Mouse (Mus musculus) hindbrain, embryonic 14.5 days (tissue): ENCODE measurements around the gene Gimap7. TPM values are rescaled to one million over a fixed set of nuclear protein-coding genes. Genes with fewer than 3 reads are reported as not detected.
"Not testable (repeated sequence)": the region's sequence is repeated elsewhere in the genome, so short reads cannot be mapped to it uniquely, and the experiment has no call there.

ENCODE experiments used
- ATAC-seq: fragments of 200-750 bp; cut with Nextera tagmentation; 2 replicates; pipeline ENCODE4 v1.8.0; 2017; ENCODE audit warnings: moderate number of reproducible peaks, mild to moderate bottlenecking, moderate TSS enrichment, moderate library complexity; ENCODE audit not compliant: low FRiP score
- DNase-seq: peaks from one replicate; pipeline ENCODE4 v3.0.0-alpha.2; 2015; ENCODE audit warnings: low spot score
- H3K27ac ChIP-seq: fragments of 300-500 bp; sonication (generic); 2 replicates; pipeline ENCODE4 v1.5.1; 2014; ENCODE audit warnings: mild to moderate bottlenecking, moderate library complexity
- H3K27me3 ChIP-seq: fragments of 300-500 bp; sonication (generic); 2 replicates; pipeline ENCODE4 v1.6.1; 2014; ENCODE audit warnings: mild to moderate bottlenecking, low read length, mixed read lengths; ENCODE audit not compliant: control insufficient read depth, insufficient read depth
- H3K36me3 ChIP-seq: fragments of 300-500 bp; sonication (generic); replicated peaks from 2 replicates; pipeline ENCODE4 v1.6.1; 2014; ENCODE audit not compliant: control insufficient read depth, insufficient read depth
- H3K4me1 ChIP-seq: fragments of 300-500 bp; sonication (generic); replicated peaks from 2 replicates; pipeline ENCODE4 v1.6.1; 2014; ENCODE audit warnings: antibody characterized with exemption, low read length, mixed read lengths; ENCODE audit not compliant: control insufficient read depth, insufficient read depth
- H3K4me2 ChIP-seq: fragments of 300-500 bp; sonication (generic); replicated peaks from 2 replicates; pipeline ENCODE4 v1.6.1; 2014; ENCODE audit warnings: mild to moderate bottlenecking, moderate library complexity
- H3K4me3 ChIP-seq: fragments of 300-500 bp; sonication (generic); replicated peaks from 2 replicates; pipeline ENCODE4 v1.5.1; 2014; ENCODE audit warnings: mild to moderate bottlenecking, low read length
- H3K9ac ChIP-seq: fragments of 300-500 bp; sonication (generic); 2 replicates; pipeline ENCODE4 v1.6.1; 2014
- H3K9me3 ChIP-seq: fragments of 300-500 bp; sonication (generic); 2 replicates; pipeline ENCODE4 v1.6.1; 2016; ENCODE audit warnings: low read length; ENCODE audit not compliant: control insufficient read depth
- WGBS: fragments of 180-500 bp; shearing (Covaris S2); extraction: QIAGEN DNeasy Blood & Tissue Kit; methylation state at CpG from one replicate; pipeline ENCODE4 v1.1.7; 2014; 5-methylcytosine and 5-hydroxymethylcytosine counted together
- polyA plus RNA-seq: library from polyadenylated mRNA; unstranded; fragments of >200 nt; fragmentation: Nextera tagmentation; extraction: Ambion mirVana; gene quantifications from 2 replicates; pipeline ENCODE4 v1.2.1, GENCODE M21; 2014

Gene Gimap7
- polyA plus RNA-seq, 1 experiment from 2014 or later = not detected

- ATAC-seq (no peak), DNase-seq (no peak)
- Histone ChIP-seq H3K4me1 (no peaks in the 10 kb centered on the region), H3K9me3 (no peaks in the 10 kb centered on the region), H3K4me3 (no peak overlapping the region), H3K27me3 (no peaks in the 10 kb centered on the region), H3K9ac (no peak overlapping the region), H3K4me2 (no peak overlapping the region), H3K27ac (no peak overlapping the region), H3K36me3 (no peaks in the 10 kb centered on the region)
- 85% methylated on average over 6 of the region's 6 CpGs for WGBS
Observed at GRCm38 (mm10) chr6:48679701-48680100, 38.7 kb upstream of the Gimap7 start.

- Histone ChIP-seq H3K36me3 (no peaks in the 10 kb centered on the region), H3K4me2 (no peak overlapping the region), H3K27ac (no peak overlapping the region), H3K4me3 (no peak overlapping the region), H3K9me3 (no peaks in the 10 kb centered on the region), H3K9ac (no peak overlapping the region), H3K4me1 (no peaks in the 10 kb centered on the region), H3K27me3 (no peaks in the 10 kb centered on the region)
- no peak for DNase-seq
- WGBS = 85% methylated on average over 5 of the region's 5 CpGs
- ATAC-seq = no peak
Observed at GRCm38 (mm10) chr6:48680421-48680820, 38.0 kb upstream of the Gimap7 start.

- H3K4me2 ChIP-seq = no peak overlapping the region
- ATAC-seq = no peak
- no peak overlapping the region for H3K4me3 ChIP-seq
- H3K9ac ChIP-seq = no peak overlapping the region
- H3K4me1 ChIP-seq = no peaks in the 10 kb centered on the region
- no peak for DNase-seq
- no peaks in the 10 kb centered on the region for H3K9me3 ChIP-seq
- no peaks in the 10 kb centered on the region for H3K27me3 ChIP-seq
- no peaks in the 10 kb centered on the region for H3K36me3 ChIP-seq
- no peak overlapping the region for H3K27ac ChIP-seq
- WGBS = 87% methylated on average over 3 of the region's 3 CpGs
Observed at GRCm38 (mm10) chr6:48681472-48682090, 36.8 kb upstream of the Gimap7 start.

- ATAC-seq (no peak), DNase-seq (no peak)
- H3K36me3 ChIP-seq = no peaks in the 10 kb centered on the region
- H3K27ac ChIP-seq = no peak overlapping the region
- H3K4me1 ChIP-seq = no peaks in the 10 kb centered on the region
- WGBS = 82% methylated on average over 4 of the region's 4 CpGs
- no peak overlapping the region for H3K4me2 ChIP-seq
- no peaks in the 10 kb centered on the region for H3K9me3 ChIP-seq
- H3K4me3 ChIP-seq = no peak overlapping the region
- no peaks in the 10 kb centered on the region for H3K27me3 ChIP-seq
- H3K9ac ChIP-seq = no peak overlapping the region
Observed at GRCm38 (mm10) chr6:48682271-48682670, 36.1 kb upstream of the Gimap7 start.

GRCm38 (mm10) chr6:48683263-48683821 is 35.1 kb upstream of the Gimap7 start:
- not testable (repeated sequence) for H3K27me3 ChIP-seq, DNase-seq, H3K36me3 ChIP-seq, H3K9me3 ChIP-seq, H3K4me2 ChIP-seq, H3K27ac ChIP-seq, H3K4me1 ChIP-seq, ATAC-seq, H3K4me3 ChIP-seq, H3K9ac ChIP-seq
- 100% methylated on average over 3 of the region's 4 CpGs for WGBS

DNA sequence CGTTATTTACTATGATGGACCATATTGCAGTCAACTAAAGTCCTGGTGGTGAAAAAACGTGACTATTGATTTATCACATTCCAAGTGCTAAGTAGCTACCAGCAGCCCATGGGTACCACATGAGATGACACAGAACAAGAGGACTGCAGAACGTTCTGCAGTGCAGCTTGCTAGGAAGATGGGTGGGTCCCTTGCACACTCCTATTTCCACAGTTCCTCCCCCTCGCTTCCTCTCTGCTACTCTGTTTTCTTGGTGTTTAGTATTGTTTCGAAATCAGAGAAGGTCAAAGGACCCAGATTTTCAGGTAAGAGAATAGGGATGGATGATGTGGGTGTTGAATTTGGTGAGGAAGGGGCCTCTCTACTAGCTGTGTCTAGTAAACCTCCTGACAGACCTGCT is 34.1 kb upstream of the Gimap7 start, which contains the start of gene Gimap4:
Gene Gimap4 (plus strand): TSS at position 231 of the 400 bp plus-strand sequence.
- Histone ChIP-seq H3K4me2 (no peak within 1 kb of the TSS), H3K27me3 (no peaks in the 10 kb centered on the region), H3K36me3 (no peaks in the 10 kb centered on the region), H3K4me1 (no peaks in the 10 kb centered on the region), H3K9me3 (no peaks in the 10 kb centered on the region), H3K9ac (no peak within 1 kb of the TSS), H3K27ac (no peak within 1 kb of the TSS), H3K4me3 (no peak within 1 kb of the TSS)
- 84% methylated on average over 5 of the region's 5 CpGs for WGBS
- ATAC-seq (no peak), DNase-seq (no peak)

GRCm38 (mm10) chr6:48684806-48685205 is 33.6 kb upstream of the Gimap7 start:
- no peak for DNase-seq
- Histone ChIP-seq H3K9ac (no peak overlapping the region), H3K36me3 (no peaks in the 10 kb centered on the region), H3K27ac (no peak overlapping the region), H3K27me3 (no peaks in the 10 kb centered on the region), H3K4me3 (no peak overlapping the region), H3K9me3 (no peaks in the 10 kb centered on the region), H3K4me2 (no peak overlapping the region), H3K4me1 (no peaks in the 10 kb centered on the region)
- 68% methylated on average over 4 of the region's 4 CpGs for WGBS
- no peak for ATAC-seq

DNA sequence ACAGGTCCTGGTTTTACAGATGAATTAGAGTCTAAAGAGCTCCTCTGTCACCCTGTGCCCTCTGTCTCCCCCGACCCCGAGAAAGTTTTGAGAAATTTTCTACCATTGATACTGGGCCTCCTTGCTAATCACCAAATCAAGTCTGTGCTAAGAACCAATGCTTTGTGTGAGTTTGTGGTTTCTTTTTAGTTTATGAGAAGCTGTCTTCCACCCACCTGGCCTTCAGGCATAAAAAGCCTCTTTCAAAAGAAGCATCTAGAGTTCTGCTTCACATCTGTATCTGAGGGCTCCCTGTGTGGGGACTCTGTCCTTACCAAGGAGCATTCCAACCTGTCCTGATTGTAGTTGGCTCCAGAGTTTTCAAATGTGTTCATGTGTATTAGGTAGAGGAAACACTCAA is 33.2 kb upstream of the Gimap7 start:
- DNase-seq = no peak
- Histone ChIP-seq H3K27ac (no peak overlapping the region), H3K4me2 (no peak overlapping the region), H3K4me1 (no peaks in the 10 kb centered on the region), H3K4me3 (no peak overlapping the region), H3K36me3 (no peaks in the 10 kb centered on the region), H3K9me3 (no peaks in the 10 kb centered on the region), H3K9ac (no peak overlapping the region), H3K27me3 (no peaks in the 10 kb centered on the region)
- 95% methylated on average over 2 of the region's 2 CpGs for WGBS
- no peak for ATAC-seq

DNA sequence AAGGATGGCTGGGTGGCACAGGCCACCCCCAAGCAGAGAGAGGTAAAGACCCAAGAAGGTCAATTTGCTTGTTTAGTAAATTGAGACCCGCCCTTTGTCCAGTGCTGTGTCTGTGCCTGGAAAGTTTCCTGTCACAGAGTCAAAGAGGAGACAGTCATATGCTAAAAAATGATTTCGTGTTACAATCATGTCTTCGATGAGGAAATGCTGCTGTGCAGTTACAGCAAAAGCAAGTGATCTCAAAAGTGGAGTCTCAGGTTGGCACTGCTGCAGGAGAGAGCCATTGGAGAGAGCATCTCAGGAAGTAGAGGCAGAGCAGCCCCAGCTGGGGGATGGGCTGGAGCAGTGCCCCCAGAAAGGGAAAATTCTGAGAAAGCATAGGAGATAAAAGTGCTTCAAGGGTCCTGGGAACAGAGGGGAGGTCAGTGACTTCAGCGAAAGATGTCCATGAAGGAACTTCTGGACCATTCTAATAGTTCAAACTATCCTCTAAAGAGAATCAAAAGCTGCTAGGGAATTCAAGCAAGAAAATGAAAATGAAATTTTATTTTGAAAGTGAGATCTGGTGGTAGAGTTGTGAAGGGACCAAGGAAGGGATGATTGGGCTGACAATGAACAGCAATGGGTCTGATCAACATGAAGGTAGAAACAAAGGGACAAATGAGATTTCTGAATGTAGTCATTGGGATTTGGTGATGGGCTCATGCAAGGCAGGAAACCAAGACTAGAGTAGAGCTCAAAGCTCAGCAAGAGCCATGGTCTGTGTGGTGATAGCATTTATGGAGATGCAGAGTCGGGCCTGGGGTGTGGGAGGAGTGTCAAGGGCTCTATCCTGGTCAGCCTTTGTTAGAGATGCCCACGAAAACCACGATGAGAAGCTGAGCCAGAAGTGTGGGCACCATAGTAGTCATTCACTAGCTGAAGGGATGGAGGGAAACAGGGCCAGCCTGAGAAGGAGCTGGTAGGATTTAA is 32.4 kb upstream of the Gimap7 start:
- DNase-seq (no peak), ATAC-seq (no peak)
- Histone ChIP-seq H3K4me1 (no peaks in the 10 kb centered on the region), H3K9me3 (no peaks in the 10 kb centered on the region), H3K27ac (no peak overlapping the region), H3K9ac (no peak overlapping the region), H3K27me3 (no peaks in the 10 kb centered on the region), H3K4me2 (no peak overlapping the region), H3K36me3 (no peaks in the 10 kb centered on the region), H3K4me3 (no peak overlapping the region)
- 87% methylated on average over 7 of the region's 7 CpGs for WGBS
